ENCODE assay signal across 7 mouse cellular contexts in the genomic region with DNA sequence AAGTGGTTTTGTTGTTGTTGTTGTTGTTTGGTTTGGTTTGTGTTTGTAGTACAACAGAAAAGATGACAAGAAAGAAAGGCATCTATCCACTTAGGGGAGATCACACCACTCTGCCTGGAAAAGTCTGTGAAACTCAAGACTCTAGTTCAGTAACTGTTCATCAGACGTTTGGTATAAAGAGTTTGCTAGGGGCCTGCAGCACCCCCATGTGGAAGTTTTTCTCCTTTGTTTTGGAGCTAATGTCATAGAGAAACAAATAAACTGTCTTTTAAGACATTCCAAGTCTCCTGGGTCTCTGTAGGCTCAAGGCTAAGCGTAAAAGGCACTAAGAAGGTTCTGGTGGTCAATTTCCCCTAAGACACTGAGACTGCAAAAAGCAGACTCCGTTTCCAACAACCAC. TPM values are rescaled to one million over a fixed set of nuclear protein-coding genes. Genes with fewer than 3 reads are reported as not detected.
DNase-seq lines count a peak whose midpoint lies in the region; ATAC-seq and TF ChIP-seq lines count a peak whose summit lies in the region.

No protein-coding gene starts in this region.

- peaks cover 16% of the 10 kb centered on the region; the same call in 1 of the 2 replicates for H3K36me3 ChIP-seq in lung, postnatal 0 days (ENCODE audit: insufficient read depth, low read length)
- peaks cover 19% of the 10 kb centered on the region for H3K36me3 ChIP-seq in embryonic facial prominence, embryonic 15.5 days
- H3K36me3 ChIP-seq in limb, embryonic 12.5 days, result peaks cover 26% of the 10 kb centered on the region
- peaks cover 5% of the 10 kb centered on the region; the same call in 1 of the 2 replicates for H3K36me3 ChIP-seq in stomach, embryonic 14.5 days (ENCODE audit: control insufficient read depth, insufficient read depth, low read length)

- no peak for TF ChIP-seq EP300 in lung, postnatal 0 days (IDR thresholded peaks at IDR 0.05)

- no peak overlapping the region; the same call in 1 of the 2 replicates for H3K4me2 ChIP-seq in lung, postnatal 0 days (replicated peaks; ENCODE audit: low read depth, low read length)
- H3K4me2 ChIP-seq in embryonic facial prominence, embryonic 15.5 days (replicated peaks), result peak overlapping the region; percentile 70
- peak overlapping the region; percentile 75; the same call in 1 of the 2 replicates for H3K4me2 ChIP-seq in limb, embryonic 12.5 days
- H3K4me2 ChIP-seq in stomach, embryonic 14.5 days (replicated peaks; ENCODE audit: low read depth, low read length), result peak overlapping the region; percentile 81; the same call in 1 of the 2 replicates

- ATAC-seq in lung, postnatal 0 days, result no peak
- no peak for ATAC-seq in embryonic facial prominence, embryonic 15.5 days (ENCODE audit: insufficient number of reproducible peaks, low FRiP score, low TSS enrichment, low read depth)
- no peak for ATAC-seq in limb, embryonic 12.5 days (ENCODE audit: insufficient number of reproducible peaks, insufficient read depth, low FRiP score, low TSS enrichment, low read depth)
- no peak for ATAC-seq in stomach, embryonic 14.5 days (ENCODE audit: insufficient number of reproducible peaks, insufficient read depth, low FRiP score, low read depth)

- no peaks in the 10 kb centered on the region for H3K27me3 ChIP-seq in lung, postnatal 0 days (replicated peaks; ENCODE audit: insufficient read depth, low read length)
- no peaks in the 10 kb centered on the region for H3K27me3 ChIP-seq in embryonic facial prominence, embryonic 15.5 days
- no peaks in the 10 kb centered on the region for H3K27me3 ChIP-seq in limb, embryonic 12.5 days
- no peaks in the 10 kb centered on the region for H3K27me3 ChIP-seq in stomach, embryonic 14.5 days (ENCODE audit: control insufficient read depth, insufficient read depth, low read length)

- H3K4me1 ChIP-seq in lung, postnatal 0 days (ENCODE audit: insufficient read depth, low read depth, low read length), result 0 out of 2 replicates have a peak, but pooled peaks cover 3% of the 10 kb centered on the region
- H3K4me1 ChIP-seq in embryonic facial prominence, embryonic 15.5 days, result peaks cover 11% of the 10 kb centered on the region
- peaks cover 25% of the 10 kb centered on the region for H3K4me1 ChIP-seq in limb, embryonic 12.5 days (replicated peaks)
- peaks cover 8% of the 10 kb centered on the region; the same call in 1 of the 2 replicates for H3K4me1 ChIP-seq in stomach, embryonic 14.5 days (ENCODE audit: control insufficient read depth, insufficient read depth, low read length)

- no peak for DNase-seq in lung, postnatal 0 days (ENCODE audit: low spot score)
- DNase-seq in lung, postnatal 25 days (ENCODE audit: low spot score), result no peak
- DNase-seq in gastrocnemius, postnatal 10 days, result no peak
- DNase-seq in cerebellum, adult 9-10 months, result no peak

- WGBS in lung, postnatal 0 days, result 45% methylated on average over 3 of the region's 3 CpGs
- WGBS in embryonic facial prominence, embryonic 15.5 days, result 42% methylated on average over 3 of the region's 3 CpGs
- WGBS in limb, embryonic 12.5 days, result 39% methylated on average over 3 of the region's 3 CpGs
- WGBS in stomach, embryonic 14.5 days, result 42% methylated on average over 3 of the region's 3 CpGs

- no peak overlapping the region for H3K9ac ChIP-seq in lung, postnatal 0 days (replicated peaks; ENCODE audit: low read depth)
- H3K9ac ChIP-seq in embryonic facial prominence, embryonic 15.5 days, result no peak overlapping the region
- H3K9ac ChIP-seq in limb, embryonic 12.5 days (replicated peaks), result no peak overlapping the region
- H3K9ac ChIP-seq in stomach, embryonic 14.5 days (replicated peaks; ENCODE audit: low read depth, low read length), result peak overlapping the region; percentile 40; the same call in 1 of the 2 replicates

- no peak overlapping the region for H3K4me3 ChIP-seq in lung, postnatal 0 days (ENCODE audit: low read depth, low read length)
- peak overlapping the region; percentile 60 for H3K4me3 ChIP-seq in embryonic facial prominence, embryonic 15.5 days (replicated peaks)
- H3K4me3 ChIP-seq in limb, embryonic 12.5 days (replicated peaks), result peak overlapping the region; percentile 69
- peak overlapping the region; percentile 70; the same call in 1 of the 2 replicates for H3K4me3 ChIP-seq in stomach, embryonic 14.5 days (ENCODE audit: low read depth, low read length)

- H3K9me3 ChIP-seq in lung, postnatal 0 days (ENCODE audit: low read length), result no peaks in the 10 kb centered on the region
- no peaks in the 10 kb centered on the region for H3K9me3 ChIP-seq in embryonic facial prominence, embryonic 15.5 days (replicated peaks)
- H3K9me3 ChIP-seq in limb, embryonic 12.5 days, result no peaks in the 10 kb centered on the region
- H3K9me3 ChIP-seq in stomach, embryonic 14.5 days (ENCODE audit: control insufficient read depth, low read depth, low read length), result no peaks in the 10 kb centered on the region

- H3K27ac ChIP-seq in lung, postnatal 0 days (ENCODE audit: low read length), result no peak overlapping the region
- H3K27ac ChIP-seq in embryonic facial prominence, embryonic 15.5 days (replicated peaks), result peak overlapping the region; percentile 22; the same call in 1 of the 2 replicates
- H3K27ac ChIP-seq in limb, embryonic 12.5 days, result no peak overlapping the region
- H3K27ac ChIP-seq in stomach, embryonic 14.5 days (ENCODE audit: low read length), result no peak overlapping the region

- TF ChIP-seq CTCF in lung, postnatal 0 days (IDR thresholded peaks at IDR 0.05), result peak; percentile 32

RNA-seq across cellular contexts. Expression of gene Snx11, which starts 1.3 kb away (rescaled TPM):
- 18.4 and 18.7 TPM in 2 replicates for polyA plus RNA-seq in lung, postnatal 0 days (2015; fragmentation: Nextera tagmentation; extraction: Ambion mirVana)
- polyA plus RNA-seq in embryonic facial prominence, embryonic 15.5 days (2015; fragmentation: Nextera tagmentation; extraction: Ambion mirVana), result 22.4 and 23.8 TPM in 2 replicates
- 21.1 and 21.2 TPM in 2 replicates for polyA plus RNA-seq in limb, embryonic 12.5 days (2016; fragmentation: Nextera tagmentation; extraction: Ambion mirVana)
- 8.3 and 9.6 TPM in 2 replicates for polyA plus RNA-seq in stomach, embryonic 14.5 days (2014; fragmentation: Nextera tagmentation; extraction: Ambion mirVana)
- 10 to 100 TPM; 10.5 to 11.6 TPM for total RNA-seq in gastrocnemius, postnatal 10 days (2021)

RNA-seq across cellular contexts. Expression of gene Cbx1, which starts 12.9 kb away (rescaled TPM):
- polyA plus RNA-seq in lung, postnatal 0 days (2015; fragmentation: Nextera tagmentation; extraction: Ambion mirVana), result 48.6 and 54.0 TPM in 2 replicates
- polyA plus RNA-seq in embryonic facial prominence, embryonic 15.5 days (2015; fragmentation: Nextera tagmentation; extraction: Ambion mirVana), result 93.4 and 102 TPM in 2 replicates
- 184 and 189 TPM in 2 replicates for polyA plus RNA-seq in limb, embryonic 12.5 days (2016; fragmentation: Nextera tagmentation; extraction: Ambion mirVana)
- 100 and 105 TPM in 2 replicates for polyA plus RNA-seq in stomach, embryonic 14.5 days (2014; fragmentation: Nextera tagmentation; extraction: Ambion mirVana)
- 10 to 100 TPM; 45.4 to 58.1 TPM for total RNA-seq in gastrocnemius, postnatal 10 days (2021)

RNA-seq across cellular contexts. Expression of gene Nfe2l1, which starts 53.7 kb away (rescaled TPM):
- polyA plus RNA-seq in lung, postnatal 0 days (2015; fragmentation: Nextera tagmentation; extraction: Ambion mirVana), result 51.8 and 54.5 TPM in 2 replicates
- polyA plus RNA-seq in embryonic facial prominence, embryonic 15.5 days (2015; fragmentation: Nextera tagmentation; extraction: Ambion mirVana), result 71.7 and 76.0 TPM in 2 replicates
- 66.3 and 70.1 TPM in 2 replicates for polyA plus RNA-seq in limb, embryonic 12.5 days (2016; fragmentation: Nextera tagmentation; extraction: Ambion mirVana)
- 30.4 and 36.4 TPM in 2 replicates for polyA plus RNA-seq in stomach, embryonic 14.5 days (2014; fragmentation: Nextera tagmentation; extraction: Ambion mirVana)
- 100 to 1,000 TPM; 194 to 201 TPM for total RNA-seq in gastrocnemius, postnatal 10 days (2021)
